Mouse (Mus musculus): Measurements from ENCODE around the gene Dbndd2.

- TF ChIP-seq POLR2A (IDR thresholded peaks at IDR 0.05; ENCODE audit: low read depth, low read length): no peak
- no peak for TF ChIP-seq CTCF (IDR thresholded peaks at IDR 0.05; ENCODE audit: borderline replicate concordance, insufficient read depth, low read length)
Measured at GRCm38 (mm10) chr2:164458535-164458934, 27.4 kb upstream of the Dbndd2 start.

Data from embryonic fibroblast, embryonic 13.5 days (primary cell).